Mouse (Mus musculus) neural tube, embryonic 13.5 days (tissue): Measurements from ENCODE around the gene Exd2. TPM values are rescaled to one million over a fixed set of nuclear protein-coding genes. Genes with fewer than 3 reads are reported as not detected.
A peak's percentile ranks its signal among the peaks of the same experiment; 100 is the strongest.
"Not testable (repeated sequence)": the region's sequence is repeated elsewhere in the genome, so short reads cannot be mapped to it uniquely, and the experiment has no call there.

Experiments
- ATAC-seq: fragments of 200-750 bp; cut with Nextera tagmentation; 2 replicates; pipeline ENCODE4 v1.8.0; 2017; ENCODE audit warnings: low read depth, mild to moderate bottlenecking, moderate TSS enrichment, moderate library complexity
- H3K27ac ChIP-seq: fragments of 300-500 bp; sonication (generic); replicated peaks from 2 replicates; pipeline ENCODE4 v1.5.1; 2015; ENCODE audit warnings: moderate library complexity, mild to moderate bottlenecking, inconsistent platforms
- H3K27me3 ChIP-seq: fragments of 300-500 bp; sonication (generic); 2 replicates; pipeline ENCODE4 v1.6.1; 2015; ENCODE audit warnings: mild to moderate bottlenecking, inconsistent platforms
- H3K36me3 ChIP-seq: fragments of 300-500 bp; sonication (generic); 2 replicates; pipeline ENCODE4 v1.6.1; 2015; ENCODE audit warnings: mild to moderate bottlenecking, inconsistent platforms
- H3K4me1 ChIP-seq: fragments of 300-500 bp; sonication (generic); replicated peaks from 2 replicates; pipeline ENCODE4 v1.6.1; 2015; ENCODE audit warnings: inconsistent platforms
- H3K4me2 ChIP-seq: fragments of 300-500 bp; sonication (generic); 2 replicates; pipeline ENCODE4 v1.6.1; 2015; ENCODE audit warnings: inconsistent platforms, mild to moderate bottlenecking, moderate library complexity
- H3K4me3 ChIP-seq: fragments of 300-500 bp; sonication (generic); 2 replicates; pipeline ENCODE4 v1.5.1; 2015; ENCODE audit warnings: mild to moderate bottlenecking, inconsistent platforms
- H3K9ac ChIP-seq: fragments of 300-500 bp; sonication (generic); 2 replicates; pipeline ENCODE4 v1.6.1; 2015; ENCODE audit warnings: moderate library complexity, mild to moderate bottlenecking, inconsistent platforms
- H3K9me3 ChIP-seq: fragments of 300-500 bp; sonication (generic); 2 replicates; pipeline ENCODE4 v1.6.1; 2016; ENCODE audit warnings: inconsistent platforms
- WGBS: fragments of 180-500 bp; shearing (Covaris S2); methylation state at CpG from one replicate; pipeline ENCODE4 v1.1.7; 2015; 5-methylcytosine and 5-hydroxymethylcytosine counted together
- polyA plus RNA-seq: library from polyadenylated mRNA; unstranded; fragments of >200 nt; fragmentation: Nextera tagmentation; extraction: Ambion mirVana; gene quantifications from 2 replicates; pipeline ENCODE4 v1.2.1, GENCODE M21; 2015

Gene Exd2
- polyA plus RNA-seq, 1 experiment from 2014 or later, result 47.7 TPM

DNA sequence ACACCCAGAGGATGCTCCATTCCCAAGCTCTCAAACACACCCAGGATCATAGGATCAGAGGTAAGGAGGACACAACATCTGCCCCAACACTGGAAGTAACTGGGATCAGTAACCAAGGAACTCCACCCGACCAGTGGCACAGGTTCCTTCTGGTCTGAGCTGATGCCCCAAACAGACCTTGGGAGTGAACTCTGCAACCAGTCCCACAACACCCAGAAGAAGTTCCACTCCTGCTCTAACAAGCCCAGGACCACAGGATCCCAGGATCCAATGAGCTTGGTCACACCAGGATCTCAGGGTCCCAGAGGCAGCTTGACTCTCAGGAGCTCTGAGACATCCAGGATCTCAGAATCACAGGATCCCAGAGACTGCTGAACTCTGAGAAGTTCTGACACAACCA is 9.4 kb upstream of the Exd2 start:
- H3K4me3 ChIP-seq, result no peak overlapping the region
- no peak overlapping the region for H3K9ac ChIP-seq
- no peaks in the 10 kb centered on the region for H3K27me3 ChIP-seq
- ATAC-seq, result no peak
- no peaks in the 10 kb centered on the region for H3K36me3 ChIP-seq
- no peak overlapping the region for H3K27ac ChIP-seq
- H3K4me2 ChIP-seq, result no peak overlapping the region
- H3K4me1 ChIP-seq, result no peaks in the 10 kb centered on the region
- WGBS, result 74% methylated on average over 1 of the region's 1 CpGs
- H3K9me3 ChIP-seq, result no peaks in the 10 kb centered on the region

DNA sequence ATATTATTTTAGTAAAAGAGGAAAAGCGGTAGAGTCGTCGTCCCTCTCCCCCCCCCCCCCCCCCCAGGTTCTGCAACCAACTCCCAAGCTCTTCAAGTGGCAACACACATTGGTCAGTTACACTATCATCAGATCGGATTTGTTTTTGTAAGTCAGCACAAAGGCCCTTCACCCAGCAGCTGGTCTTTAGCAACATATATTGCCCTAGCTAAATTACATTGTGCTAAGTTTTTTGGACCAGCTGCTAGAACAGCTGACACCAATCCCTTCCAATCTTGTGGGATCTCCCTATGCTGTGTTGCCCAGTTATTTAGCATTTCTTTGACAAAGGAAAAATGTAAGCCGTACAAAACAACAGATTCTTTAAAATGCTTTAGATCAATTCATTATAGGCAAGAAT is 4.9 kb upstream of the Exd2 start:
- no peak overlapping the region for H3K4me3 ChIP-seq
- no peak overlapping the region for H3K27ac ChIP-seq
- no peaks in the 10 kb centered on the region for H3K4me1 ChIP-seq
- H3K27me3 ChIP-seq, result no peaks in the 10 kb centered on the region; the same call in 1 of the 2 replicates
- no peak overlapping the region for H3K9ac ChIP-seq
- no peaks in the 10 kb centered on the region for H3K9me3 ChIP-seq
- no peak overlapping the region for H3K4me2 ChIP-seq
- no peaks in the 10 kb centered on the region for H3K36me3 ChIP-seq
- no peak for ATAC-seq
- WGBS, result 79% methylated on average over 5 of the region's 5 CpGs

DNA sequence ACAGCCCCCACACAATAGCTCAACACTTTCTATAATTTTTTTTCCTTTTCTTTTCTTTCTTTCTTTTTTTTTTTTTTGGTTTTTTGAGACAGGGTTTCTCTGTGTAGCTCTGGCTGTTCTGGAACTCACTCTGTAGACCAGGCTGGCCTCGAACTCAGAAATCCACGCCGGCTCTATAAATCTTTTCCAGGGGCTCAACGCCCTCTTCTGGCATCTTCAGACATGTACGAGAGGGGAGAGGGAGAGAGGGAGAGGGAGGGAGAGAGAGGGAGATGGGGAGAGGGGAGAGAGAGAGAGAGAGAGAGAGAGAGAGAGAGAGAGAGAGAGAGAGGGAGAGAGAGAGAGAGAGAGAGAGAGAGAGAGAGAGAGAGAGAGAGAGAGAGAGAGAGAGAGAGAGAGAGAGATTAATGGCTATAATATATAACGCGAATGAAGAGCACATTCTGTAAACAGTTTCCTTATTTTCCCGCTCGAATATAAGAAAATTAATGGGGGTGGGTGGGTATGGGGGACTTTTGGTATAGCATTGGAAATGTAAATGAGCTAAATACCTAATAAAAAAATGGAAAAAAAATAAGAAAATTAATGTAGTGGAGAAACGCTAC is 501 bp upstream of the Exd2 start:
- peak overlapping the region; percentile 81 for H3K27ac ChIP-seq
- 7% methylated on average over 10 of the region's 10 CpGs for whole genome bisulfite sequencing
- ATAC-seq, result peak; percentile 54; the same call in 1 of the 2 replicates

DNA sequence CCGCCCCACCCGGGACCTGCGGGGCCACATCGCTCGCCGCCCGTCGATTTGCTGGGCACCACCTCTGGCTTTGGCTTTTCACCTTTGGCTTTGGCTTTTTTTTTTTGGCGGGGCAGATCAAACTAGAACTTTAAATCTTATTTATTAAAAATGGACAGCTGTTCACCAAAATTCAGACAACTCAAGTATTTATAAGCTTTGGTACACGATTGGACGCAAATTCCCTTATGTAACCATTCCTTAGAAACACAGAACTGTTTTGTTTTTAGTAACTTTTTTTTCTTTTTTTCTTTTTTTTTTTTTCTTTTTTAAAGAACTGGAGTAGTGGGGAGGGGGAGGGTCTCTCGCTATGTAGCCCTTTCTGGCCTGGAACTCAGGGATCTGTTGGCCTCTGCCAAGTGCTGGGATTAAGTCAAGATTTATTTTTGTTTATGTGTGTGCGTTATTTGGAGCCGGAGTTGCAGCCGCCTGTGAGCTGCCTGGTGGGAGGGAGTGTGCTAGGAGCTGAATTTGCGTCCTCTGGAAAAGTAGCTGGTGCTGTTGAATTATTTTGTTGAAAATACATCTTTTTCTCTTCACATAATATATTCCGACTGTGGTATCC is 873 bp downstream of the Exd2 start:
- 0 out of 2 replicates have a peak overlapping the region, but pooled peaks have one; percentile 81 for H3K27ac ChIP-seq
- no peaks in the 10 kb centered on the region; the same call in 1 of the 2 replicates for H3K27me3 ChIP-seq
- H3K4me2 ChIP-seq, result peak overlapping the region; percentile 79
- H3K9ac ChIP-seq, result peak overlapping the region; percentile 75
- peaks cover 11% of the 10 kb centered on the region for H3K4me1 ChIP-seq
- ATAC-seq, result no peak
- H3K36me3 ChIP-seq, result no peaks in the 10 kb centered on the region
- H3K4me3 ChIP-seq, result peak overlapping the region; percentile 87
- no peaks in the 10 kb centered on the region for H3K9me3 ChIP-seq
- WGBS, result 7% methylated on average over 17 of the region's 17 CpGs

More for the DNA sequence above, 501 bp upstream of the Exd2 start:
- peak overlapping the region; percentile 79 for H3K4me2 ChIP-seq
- H3K4me3 ChIP-seq, result peak overlapping the region; percentile 87
- not testable (repeated sequence) for H3K27me3 ChIP-seq, H3K36me3 ChIP-seq, H3K9me3 ChIP-seq
- H3K9ac ChIP-seq, result peak overlapping the region; percentile 75; the same call in 1 of the 2 replicates
- peaks cover 11% of the 10 kb centered on the region for H3K4me1 ChIP-seq

DNA sequence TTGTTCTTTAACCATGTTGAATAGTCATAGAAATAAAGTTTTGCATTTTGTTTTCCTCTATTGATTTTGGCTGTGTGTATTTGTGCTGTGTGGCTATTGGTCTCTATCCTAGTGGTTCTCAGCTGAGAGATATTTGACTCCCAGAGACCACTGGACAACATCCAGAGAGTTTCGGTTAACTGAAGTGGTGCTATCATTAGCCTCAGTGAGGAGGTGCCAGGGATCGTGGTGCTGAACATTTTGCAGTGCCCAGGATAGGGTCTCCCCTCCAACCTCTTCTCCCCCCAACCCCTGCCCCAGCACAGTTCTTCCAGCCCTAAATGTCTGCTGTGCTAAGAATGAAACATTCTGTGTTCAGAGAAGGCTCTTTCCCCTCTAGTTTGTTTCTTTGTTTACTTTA is 7.3 kb downstream of the Exd2 start:
- Histone ChIP-seq H3K27ac (no peak overlapping the region), H3K4me3 (no peak overlapping the region), H3K4me2 (no peak overlapping the region), H3K4me1 (no peaks in the 10 kb centered on the region), H3K9ac (no peak overlapping the region), H3K27me3 (no peaks in the 10 kb centered on the region), H3K9me3 (no peaks in the 10 kb centered on the region), H3K36me3 (no peaks in the 10 kb centered on the region)
- 93% methylated on average over 2 of the region's 2 CpGs for WGBS
- ATAC-seq, result no peak

DNA sequence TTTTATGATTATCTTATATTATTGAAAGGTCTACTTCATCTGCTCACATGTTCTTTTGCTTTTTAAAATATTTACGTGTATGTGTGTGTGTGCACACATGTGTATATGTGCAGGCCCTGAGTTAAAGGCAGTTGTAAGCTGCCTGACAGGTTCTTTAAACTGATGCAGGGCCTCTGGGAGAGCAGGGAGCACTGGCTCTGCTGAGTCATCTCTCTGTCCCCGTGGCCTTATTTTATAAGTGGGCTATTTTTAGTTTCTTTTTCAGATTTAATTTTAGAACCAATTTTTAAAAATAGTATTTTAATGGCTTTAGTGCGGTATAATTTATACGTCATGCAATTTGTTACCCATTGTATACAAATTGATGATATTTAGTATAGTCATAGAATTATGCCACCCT is 9.0 kb downstream of the Exd2 start:
- Histone ChIP-seq H3K4me3 (no peak overlapping the region), H3K9me3 (no peaks in the 10 kb centered on the region), H3K27me3 (no peaks in the 10 kb centered on the region), H3K27ac (no peak overlapping the region), H3K4me1 (no peaks in the 10 kb centered on the region), H3K9ac (no peak overlapping the region), H3K4me2 (no peak overlapping the region), H3K36me3 (0 out of 2 replicates have a peak, but pooled peaks cover 6% of the 10 kb centered on the region)
- no peak for ATAC-seq
- 87% methylated on average over 4 of the region's 4 CpGs for WGBS

DNA sequence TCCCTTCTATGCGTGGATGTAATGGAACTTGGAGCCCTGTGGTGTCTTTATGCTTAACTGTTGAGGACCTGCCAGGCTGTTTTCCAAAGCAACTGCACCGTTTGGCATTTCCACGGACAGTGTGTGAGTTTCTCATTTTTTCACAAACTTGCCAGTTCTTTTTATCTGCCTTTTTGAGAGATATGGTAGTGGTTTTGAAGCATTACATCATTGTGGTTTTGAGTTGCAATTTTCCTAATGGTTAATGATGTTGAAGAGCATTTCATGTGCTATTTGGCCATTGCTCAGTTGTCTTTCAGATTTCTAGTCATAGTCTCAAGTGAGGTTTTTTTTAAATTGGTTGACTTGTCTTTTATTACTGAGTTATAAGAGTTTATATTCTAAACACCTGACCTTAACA is 10.8 kb downstream of the Exd2 start:
- ATAC-seq, result no peak
- H3K4me3 ChIP-seq, result no peak overlapping the region
- H3K36me3 ChIP-seq, result peaks cover 6% of the 10 kb centered on the region; the same call in 1 of the 2 replicates
- 87% methylated on average over 3 of the region's 3 CpGs for WGBS
- H3K27me3 ChIP-seq, result no peaks in the 10 kb centered on the region
- no peaks in the 10 kb centered on the region for H3K4me1 ChIP-seq
- no peak overlapping the region for H3K4me2 ChIP-seq
- no peak overlapping the region for H3K27ac ChIP-seq
- H3K9ac ChIP-seq, result no peak overlapping the region
- no peaks in the 10 kb centered on the region for H3K9me3 ChIP-seq

DNA sequence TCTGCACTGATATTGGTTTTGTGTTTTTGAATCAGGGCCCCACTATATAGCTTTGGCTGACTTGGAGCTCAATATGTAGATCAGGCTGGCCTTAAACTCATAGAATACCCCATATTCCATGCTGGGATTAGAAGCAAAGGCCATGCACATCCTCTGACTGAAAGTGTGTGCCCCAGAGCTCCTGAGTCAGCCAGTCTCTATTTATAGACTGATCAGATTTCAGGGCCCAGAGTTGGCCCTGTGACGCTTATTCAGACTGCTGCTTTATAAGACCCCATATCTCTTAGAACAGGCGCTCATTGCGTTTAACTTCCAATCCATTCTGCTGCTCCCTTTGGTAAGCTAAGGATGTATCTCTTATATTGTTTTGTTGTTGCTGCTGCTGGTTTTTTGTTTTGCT is 17.1 kb downstream of the Exd2 start:
- H3K4me3 ChIP-seq, result no peak overlapping the region
- no peaks in the 10 kb centered on the region for H3K9me3 ChIP-seq
- no peaks in the 10 kb centered on the region for H3K27me3 ChIP-seq
- no peak for ATAC-seq
- H3K27ac ChIP-seq, result no peak overlapping the region
- H3K4me1 ChIP-seq, result no peaks in the 10 kb centered on the region
- H3K36me3 ChIP-seq, result peaks cover 43% of the 10 kb centered on the region
- WGBS, result 91% methylated on average over 3 of the region's 3 CpGs
- H3K4me2 ChIP-seq, result no peak overlapping the region
- no peak overlapping the region for H3K9ac ChIP-seq

DNA sequence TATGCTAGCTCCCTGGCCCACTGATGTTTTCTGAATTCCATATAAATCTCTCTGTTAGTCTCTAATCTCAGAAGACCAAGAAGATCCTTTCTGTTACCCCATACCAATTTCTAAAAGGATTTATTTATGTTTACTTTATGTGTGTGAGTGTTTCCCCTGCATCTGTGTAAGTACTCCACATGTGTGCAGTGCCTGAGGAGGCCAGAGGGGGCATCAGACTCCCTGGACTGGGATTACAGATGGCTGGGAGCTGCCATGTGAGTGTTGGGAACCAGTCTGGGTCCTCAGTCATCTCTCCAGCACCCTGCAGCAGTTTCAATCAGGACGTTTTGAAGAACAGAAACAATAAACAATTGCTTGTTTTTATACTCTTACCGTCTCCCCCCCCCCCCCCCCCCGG is 20.5 kb downstream of the Exd2 start:
- Histone ChIP-seq H3K9me3 (no peaks in the 10 kb centered on the region), H3K4me1 (no peaks in the 10 kb centered on the region), H3K4me2 (no peak overlapping the region), H3K36me3 (peaks cover 60% of the 10 kb centered on the region), H3K27me3 (no peaks in the 10 kb centered on the region), H3K4me3 (no peak overlapping the region), H3K27ac (no peak overlapping the region), H3K9ac (no peak overlapping the region)
- 76% methylated on average over 3 of the region's 3 CpGs for WGBS
- no peak for ATAC-seq

DNA sequence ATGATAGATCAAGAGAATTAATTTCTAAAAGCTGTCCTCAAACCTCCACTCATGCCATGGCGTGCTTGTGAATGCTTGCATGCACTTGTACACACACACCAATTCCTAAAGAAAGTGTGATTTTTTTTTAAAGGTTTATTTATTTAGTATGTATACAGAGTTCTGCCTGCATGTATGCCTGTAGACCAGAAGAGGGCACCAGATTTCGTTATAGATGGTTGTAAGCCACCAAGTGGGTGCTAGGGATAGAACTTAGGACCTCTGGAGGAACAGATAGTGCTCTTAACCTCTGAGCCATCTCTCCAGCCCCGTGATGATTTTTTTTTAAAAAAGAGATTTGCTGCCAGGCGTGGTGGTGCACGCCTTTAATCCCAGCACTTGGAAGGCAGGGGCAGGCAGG is 30.4 kb downstream of the Exd2 start:
- Histone ChIP-seq H3K4me1 (no peaks in the 10 kb centered on the region), H3K4me2 (no peak overlapping the region), H3K27me3 (no peaks in the 10 kb centered on the region), H3K9me3 (no peaks in the 10 kb centered on the region), H3K4me3 (no peak overlapping the region), H3K9ac (no peak overlapping the region), H3K36me3 (peaks cover 56% of the 10 kb centered on the region), H3K27ac (no peak overlapping the region)
- no peak for ATAC-seq
- 96% methylated on average over 5 of the region's 5 CpGs for WGBS

DNA sequence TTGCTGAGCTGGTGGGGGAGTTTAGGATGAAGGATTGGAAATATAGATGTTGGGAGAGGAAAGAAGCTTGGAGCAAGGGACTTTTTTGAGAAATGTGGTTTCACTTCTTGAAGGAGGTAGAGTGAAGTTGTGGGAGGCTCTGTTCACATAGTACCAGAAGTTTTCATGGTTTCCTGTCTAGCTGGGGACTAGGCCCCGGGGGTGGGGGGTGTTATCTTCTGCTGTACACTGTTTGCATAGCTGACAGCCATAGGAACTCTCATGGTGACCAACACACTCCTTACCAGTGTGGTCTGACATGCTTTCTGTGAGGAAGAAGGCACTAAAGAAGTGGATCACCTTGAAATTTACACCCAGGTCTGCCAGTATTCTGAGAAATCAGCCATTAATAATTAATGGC is 32.8 kb downstream of the Exd2 start:
- Histone ChIP-seq H3K27me3 (no peaks in the 10 kb centered on the region), H3K9me3 (no peaks in the 10 kb centered on the region), H3K4me2 (no peak overlapping the region), H3K4me1 (peaks cover 3% of the 10 kb centered on the region), H3K27ac (no peak overlapping the region), H3K36me3 (peaks cover 36% of the 10 kb centered on the region), H3K4me3 (no peak overlapping the region), H3K9ac (no peak overlapping the region)
- ATAC-seq, result no peak
- 100% methylated on average over 1 of the region's 1 CpGs for WGBS

DNA sequence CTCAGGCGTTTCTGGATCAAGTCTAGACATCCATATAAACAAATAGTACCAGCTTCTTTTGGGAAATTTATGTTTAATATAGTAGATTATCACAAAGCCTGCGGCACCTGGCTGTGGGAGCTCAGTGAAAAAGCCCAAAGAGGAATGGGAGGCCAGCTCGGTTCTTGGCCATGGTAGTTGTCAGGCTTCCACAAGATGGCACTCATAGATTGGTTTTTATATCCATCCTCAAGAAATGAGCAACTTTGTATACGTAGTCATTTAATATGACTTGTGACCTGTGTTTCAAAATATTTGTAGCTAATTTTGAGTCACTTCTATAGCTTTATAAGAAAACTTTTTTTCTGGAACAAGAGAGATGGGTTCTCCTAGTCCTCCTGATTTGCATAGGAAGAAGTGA is 35.5 kb downstream of the Exd2 start:
- no peak for ATAC-seq
- peaks cover 11% of the 10 kb centered on the region for H3K36me3 ChIP-seq
- no peaks in the 10 kb centered on the region for H3K9me3 ChIP-seq
- peaks cover 3% of the 10 kb centered on the region for H3K4me1 ChIP-seq
- no peak overlapping the region for H3K27ac ChIP-seq
- no peak overlapping the region for H3K4me2 ChIP-seq
- WGBS, result 60% methylated on average over 4 of the region's 4 CpGs
- no peak overlapping the region for H3K4me3 ChIP-seq
- no peaks in the 10 kb centered on the region for H3K27me3 ChIP-seq
- no peak overlapping the region for H3K9ac ChIP-seq

DNA sequence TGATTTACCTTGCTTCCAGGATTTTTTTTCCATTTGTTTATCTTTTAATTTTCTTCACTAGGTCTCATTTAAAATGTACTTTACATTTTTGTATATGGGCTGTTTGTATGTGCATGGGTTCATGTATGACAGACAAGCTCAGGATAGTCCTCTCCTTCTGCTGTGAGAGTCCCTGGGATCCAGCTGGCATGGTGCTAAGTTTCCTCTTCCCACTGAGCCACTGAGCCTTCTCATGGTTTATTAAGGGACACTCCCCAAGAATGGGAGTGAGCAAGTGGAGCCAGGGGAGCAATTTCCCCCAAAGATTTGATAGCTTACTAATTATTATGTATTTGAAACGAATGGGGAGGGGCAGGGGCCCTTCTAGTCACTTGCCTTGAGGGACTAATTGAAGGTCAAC is 37.6 kb downstream of the Exd2 start:
- H3K4me1 ChIP-seq, result peaks cover 3% of the 10 kb centered on the region
- H3K36me3 ChIP-seq, result peaks cover 8% of the 10 kb centered on the region; the same call in 1 of the 2 replicates
- H3K27ac ChIP-seq, result no peak overlapping the region
- 30% methylated on average over 1 of the region's 1 CpGs for WGBS
- H3K9ac ChIP-seq, result no peak overlapping the region
- no peak for ATAC-seq
- H3K27me3 ChIP-seq, result no peaks in the 10 kb centered on the region
- no peak overlapping the region for H3K4me3 ChIP-seq
- H3K9me3 ChIP-seq, result no peaks in the 10 kb centered on the region
- H3K4me2 ChIP-seq, result no peak overlapping the region
